Mouse (Mus musculus) gastrocnemius, postnatal 25 days (tissue): ENCODE results near the gene Cdk14. TPM values are rescaled to one million over a fixed set of nuclear protein-coding genes. Genes with fewer than 3 reads are reported as not detected.

Experiments
- DNase-seq: peaks from one replicate; pipeline ENCODE4 v3.0.0; 2022
- total RNA-seq, 2 experiments: library from RNA; stranded (reverse); gene quantifications; 1 replicate in 1 of 2; 2 replicates in 1 of 2; pipeline ENCODE4 v1.2.3; 2021

Cdk14 gene
- total RNA-seq, 2 experiments from 2014 or later: 5.4 to 5.5 TPM

GRCm38 (mm10) chr5:5185987-5186742 lies 233.9 kb downstream of the Cdk14 start:
- no peak for DNase-seq

DNA sequence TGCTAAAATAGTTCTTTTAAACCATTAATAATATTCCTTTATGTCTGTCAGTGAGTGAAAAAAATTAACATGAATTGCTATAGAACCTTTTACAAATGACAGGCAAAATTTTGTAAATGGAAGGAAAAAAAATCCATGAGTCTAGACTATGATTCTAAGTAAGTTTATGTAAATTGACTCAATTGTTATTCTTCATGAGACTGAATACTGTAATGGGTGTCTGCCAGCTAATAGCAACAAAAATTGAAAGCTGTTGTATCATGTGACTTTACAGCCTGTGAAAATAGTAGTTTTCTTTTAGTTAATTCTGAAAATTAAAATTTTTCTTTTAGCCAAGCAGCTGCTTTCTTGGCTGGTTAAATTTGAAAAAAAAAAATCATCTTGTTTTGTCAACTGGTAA lies 234.6 kb downstream of the Cdk14 start:
- DNase-seq: no peak

DNA sequence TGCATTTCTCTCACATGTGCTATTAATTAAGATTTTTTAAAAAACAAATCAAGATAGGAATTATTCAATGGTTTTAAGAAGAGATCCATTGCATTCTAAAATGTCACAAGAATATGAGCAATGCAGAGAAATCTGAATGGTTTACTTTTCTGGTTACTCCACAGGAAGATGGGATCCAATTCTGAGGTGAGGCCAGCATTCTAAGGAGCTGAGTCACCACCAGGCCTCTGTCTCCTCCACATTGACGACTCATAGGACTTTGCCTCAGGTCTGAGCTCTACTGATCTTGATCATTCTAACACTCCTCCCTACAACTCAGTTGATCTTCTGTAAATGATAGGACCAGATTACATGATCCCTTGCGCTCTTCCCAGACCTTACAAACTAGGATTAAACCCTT lies 239.4 kb downstream of the Cdk14 start:
- no peak for DNase-seq

DNA sequence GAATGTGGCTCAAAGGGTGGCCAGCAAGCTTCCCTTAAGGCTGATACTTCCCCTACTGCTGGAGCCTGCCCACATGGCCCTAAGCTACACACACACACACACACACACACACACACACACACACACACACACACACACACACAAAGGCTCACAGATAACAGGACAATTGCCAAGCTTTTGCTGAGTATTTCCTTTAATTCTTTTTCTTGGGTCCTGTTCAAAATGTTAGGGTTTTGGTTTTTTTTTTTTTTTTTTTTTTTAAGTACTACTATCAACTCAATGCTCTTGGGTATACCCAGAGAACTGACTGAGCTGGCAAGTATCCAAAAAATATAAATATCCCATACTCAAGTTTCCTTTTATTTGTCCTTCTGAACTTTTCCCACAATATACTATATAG lies 239.8 kb downstream of the Cdk14 start:
- DNase-seq: peak; percentile 14

DNA sequence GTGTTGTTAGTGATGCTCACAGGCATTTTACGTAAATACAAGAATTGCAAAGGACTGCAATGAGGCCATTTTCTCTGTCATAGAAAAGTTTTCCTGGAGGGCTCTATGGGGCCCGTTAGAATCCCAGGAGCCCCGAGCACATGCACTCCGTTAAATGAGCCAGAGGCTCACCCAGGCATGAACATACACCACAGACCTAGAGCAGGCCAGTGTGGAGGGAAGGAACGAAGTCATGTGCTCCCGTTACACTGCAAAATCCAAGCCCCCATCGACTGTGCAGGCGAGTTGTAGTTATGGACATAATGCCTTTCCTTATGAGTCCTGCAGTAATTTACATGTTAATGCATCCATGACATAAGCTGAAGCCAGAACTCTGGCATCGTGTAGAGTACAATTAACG lies 244.1 kb downstream of the Cdk14 start:
- no peak for DNase-seq

- no peak for DNase-seq
Observed at GRCm38 (mm10) chr5:5175611-5176010, 244.5 kb downstream of the Cdk14 start.

DNA sequence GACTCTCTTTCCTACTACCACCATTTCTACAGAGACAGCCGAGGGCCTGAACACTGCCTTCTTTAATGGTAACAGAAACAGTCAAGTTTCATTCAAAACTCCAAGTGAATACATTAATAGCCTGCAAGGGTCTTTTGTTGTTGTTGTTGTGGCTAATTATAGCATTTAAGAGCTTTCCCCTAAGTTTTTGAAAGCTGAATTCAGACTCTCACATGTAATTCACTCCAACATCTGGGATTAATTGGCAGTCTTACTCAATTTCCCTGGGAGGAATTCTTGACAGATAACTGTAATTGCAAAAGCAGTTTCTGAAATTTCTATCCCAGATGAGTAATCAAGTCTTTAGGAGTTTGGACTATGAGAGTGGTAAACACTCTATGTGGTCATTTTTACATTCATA lies 245.0 kb downstream of the Cdk14 start:
- no peak for DNase-seq

GRCm38 (mm10) chr5:5166086-5166485 lies 254.0 kb downstream of the Cdk14 start:
- DNase-seq: no peak

GRCm38 (mm10) chr5:5164326-5164725 lies 255.8 kb downstream of the Cdk14 start:
- no peak for DNase-seq

DNA sequence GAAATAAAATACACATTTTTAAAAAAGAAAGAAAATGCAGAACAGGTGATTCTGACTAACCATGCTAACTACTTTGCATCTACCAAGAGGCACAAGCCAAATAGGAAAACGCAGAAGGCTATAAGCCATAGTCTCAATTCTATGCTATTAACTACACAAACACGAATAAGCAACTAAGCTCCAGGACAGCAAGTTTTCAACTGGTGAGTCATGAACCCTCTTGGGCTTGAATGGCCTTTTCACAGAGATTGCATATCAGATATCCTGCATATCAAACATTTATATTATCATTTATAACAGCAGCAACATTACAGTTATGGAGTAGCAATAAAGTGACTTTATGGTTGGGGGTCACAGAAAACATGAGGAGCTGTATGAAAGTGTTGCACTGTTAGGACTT lies 256.3 kb downstream of the Cdk14 start:
- DNase-seq: no peak

DNA sequence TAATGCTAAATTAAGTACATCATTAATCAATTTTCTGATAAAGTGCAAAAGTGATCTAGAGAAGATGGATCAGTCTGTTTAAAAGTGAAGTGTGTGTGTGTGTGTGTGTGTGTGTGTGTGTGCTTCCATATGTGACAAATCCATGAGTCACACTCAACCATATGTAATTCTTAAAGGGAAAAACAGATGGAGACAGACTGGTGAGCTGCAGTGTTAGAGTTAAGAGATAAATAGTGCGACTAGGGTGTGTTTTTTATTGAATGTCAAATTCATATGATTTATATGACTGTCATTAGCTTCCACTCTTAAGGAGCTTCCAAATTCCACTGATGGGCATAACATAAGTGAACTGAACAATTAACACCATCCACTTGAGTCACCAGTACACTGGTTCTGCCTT lies 260.6 kb downstream of the Cdk14 start:
- DNase-seq: no peak

DNA sequence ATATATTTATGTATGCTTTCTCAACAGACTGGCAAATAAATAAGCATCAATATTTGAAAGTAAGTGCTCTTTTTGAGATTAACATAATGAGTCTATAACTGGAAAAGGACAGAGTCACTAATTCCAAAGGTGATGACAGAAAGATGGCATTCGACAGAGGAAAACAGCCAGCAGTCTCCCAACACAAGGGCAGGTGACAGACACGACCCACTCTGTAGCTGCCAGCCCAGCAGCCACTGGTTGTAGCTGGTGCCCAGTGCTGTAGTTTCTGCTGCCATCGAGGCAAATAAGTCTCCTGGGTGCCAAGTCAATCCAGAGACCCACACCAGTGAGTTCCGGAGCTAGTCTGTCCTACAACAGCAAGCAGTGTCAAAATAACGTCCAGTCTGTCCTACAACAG lies 280.3 kb downstream of the Cdk14 start:
- no peak for DNase-seq

DNA sequence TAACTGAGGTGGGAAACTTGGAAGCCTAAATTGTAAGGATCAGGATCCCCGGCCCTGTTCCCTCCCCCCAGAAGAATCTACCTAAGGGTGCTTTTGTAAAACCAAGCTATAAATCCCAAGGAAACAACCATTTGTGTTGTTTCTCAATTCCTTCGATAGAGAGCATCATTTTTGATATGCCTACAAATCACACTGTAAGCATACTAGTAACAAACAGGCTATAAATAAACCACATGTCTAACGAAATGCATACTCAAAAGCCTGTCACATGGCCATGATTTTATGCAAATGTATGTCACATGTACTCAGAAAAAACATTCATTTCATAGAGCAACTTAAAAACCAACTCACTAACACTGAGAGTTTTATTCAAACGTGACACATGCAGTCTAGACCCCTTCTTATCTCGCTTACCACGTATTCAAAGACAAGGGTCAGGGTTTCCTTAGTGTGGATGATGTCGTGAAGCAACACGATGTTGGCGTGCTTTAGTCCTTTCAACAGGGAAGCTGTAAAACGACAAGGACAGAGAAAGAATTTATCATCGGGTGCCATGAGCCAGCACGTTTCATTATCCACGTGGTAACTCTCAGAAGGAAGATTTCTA lies 285.1 kb downstream of the Cdk14 start:
- DNase-seq: no peak

DNA sequence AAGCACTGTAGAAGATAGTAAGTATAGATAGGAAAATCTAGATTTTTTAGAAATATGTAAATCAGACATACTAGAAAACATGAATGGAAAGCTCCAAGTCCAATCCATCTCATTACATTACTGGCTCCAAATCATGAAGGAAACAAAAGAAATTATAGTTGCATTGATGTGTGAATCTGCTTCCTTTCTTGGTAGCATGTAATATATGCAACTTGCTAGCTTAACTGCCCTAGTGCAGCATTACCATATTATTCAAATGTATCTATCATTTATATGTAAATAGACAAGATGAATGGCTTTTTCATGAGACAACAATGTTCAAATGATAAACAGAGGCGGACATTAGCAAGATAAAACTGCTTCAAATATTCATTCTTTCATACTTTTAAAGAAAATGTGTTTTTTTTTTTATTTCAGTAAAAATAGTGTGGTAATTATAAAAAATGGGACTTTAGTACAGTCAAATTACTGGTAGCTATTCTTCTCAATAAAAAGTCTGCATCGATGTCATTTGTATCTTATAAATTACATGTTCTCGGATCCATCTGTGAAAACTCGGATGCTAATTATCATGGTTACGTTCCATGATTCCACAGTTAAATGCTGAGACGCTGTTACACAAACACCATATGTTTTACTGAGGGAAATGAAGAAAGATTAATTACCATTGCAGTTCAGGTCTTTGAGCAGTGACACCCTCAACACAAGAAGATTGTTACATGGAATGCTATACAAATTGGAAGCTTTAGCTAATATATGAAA lies 285.8 kb downstream of the Cdk14 start:
- no peak for DNase-seq

GRCm38 (mm10) chr5:5128852-5129251 lies 291.3 kb downstream of the Cdk14 start:
- no peak for DNase-seq

DNA sequence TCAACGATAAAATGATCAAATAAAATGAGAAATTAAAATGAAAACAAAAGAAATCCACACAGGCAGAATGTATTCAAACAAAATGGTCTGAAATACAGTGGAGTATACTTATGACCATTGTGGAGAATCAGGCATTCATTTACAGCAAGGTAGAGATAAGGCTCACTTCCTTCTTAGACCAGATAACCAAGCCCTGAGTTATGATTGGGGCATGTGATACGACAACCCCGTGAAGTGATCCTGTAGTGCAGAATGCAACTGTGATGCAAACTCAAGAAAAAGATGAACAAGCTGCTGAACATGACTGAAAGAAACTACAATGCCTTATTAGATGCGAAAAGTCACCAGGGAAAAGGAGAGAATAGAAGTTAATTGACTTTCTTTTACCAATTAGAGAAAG lies 295.5 kb downstream of the Cdk14 start:
- DNase-seq: no peak

- DNase-seq: no peak
Observed at GRCm38 (mm10) chr5:5116775-5117522, 303.2 kb downstream of the Cdk14 start.

GRCm38 (mm10) chr5:5115546-5115945 lies 304.6 kb downstream of the Cdk14 start:
- no peak for DNase-seq

- no peak for DNase-seq
Observed at GRCm38 (mm10) chr5:5109621-5110020, 310.5 kb downstream of the Cdk14 start.

- DNase-seq: no peak
Observed at GRCm38 (mm10) chr5:5109017-5109416, 311.1 kb downstream of the Cdk14 start.

GRCm38 (mm10) chr5:5096248-5096915 lies 323.7 kb downstream of the Cdk14 start:
- no peak for DNase-seq

DNA sequence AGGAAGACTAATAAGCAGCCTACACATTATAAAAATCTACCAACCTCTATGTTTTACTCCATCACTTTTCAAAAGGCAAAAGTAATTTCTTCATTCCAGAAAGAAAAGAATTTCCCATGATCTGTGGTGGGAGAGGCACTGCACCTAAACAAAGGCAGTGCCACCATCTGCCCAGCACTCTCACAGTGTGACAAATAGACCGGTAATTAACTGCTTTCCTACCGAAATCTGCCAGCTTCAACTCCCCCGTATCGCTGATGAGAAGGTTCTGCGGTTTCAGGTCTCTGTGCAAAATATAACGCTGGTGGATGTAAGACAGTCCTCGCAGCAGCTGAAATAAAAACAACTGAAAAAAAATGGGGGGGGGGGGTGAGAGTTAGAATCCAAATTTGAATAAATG lies 327.4 kb downstream of the Cdk14 start:
- no peak for DNase-seq
